Mouse (Mus musculus): ENCODE measurements around the gene Fez2. TPM values are rescaled to one million over a fixed set of nuclear protein-coding genes. Genes with fewer than 3 reads are reported as not detected.

Fez2 gene
- polyA plus RNA-seq, 1 experiment from 2014 or later = 48.7 TPM

GRCm38 (mm10) chr17:78379079-78379729, 38.7 kb downstream of the Fez2 start:
- no peak for ATAC-seq (ENCODE audit: low FRiP score)
- H3K4me3 ChIP-seq = no peak overlapping the region
- no peak overlapping the region for H3K9ac ChIP-seq
- no peak overlapping the region for H3K4me2 ChIP-seq
- peaks cover 28% of the 10 kb centered on the region for H3K36me3 ChIP-seq
- no peaks in the 10 kb centered on the region for H3K9me3 ChIP-seq
- H3K27me3 ChIP-seq = no peaks in the 10 kb centered on the region
- no peak overlapping the region for H3K27ac ChIP-seq
- 88% methylated on average over 8 of the region's 8 CpGs for WGBS
- no peaks in the 10 kb centered on the region for H3K4me1 ChIP-seq (replicated peaks)

GRCm38 (mm10) chr17:78376587-78376986, 41.4 kb downstream of the Fez2 start:
- Histone ChIP-seq H3K27me3 (no peaks in the 10 kb centered on the region), H3K4me1 (replicated peaks) (no peaks in the 10 kb centered on the region), H3K9me3 (no peaks in the 10 kb centered on the region), H3K36me3 (peaks cover 31% of the 10 kb centered on the region), H3K9ac (no peak overlapping the region), H3K4me2 (no peak overlapping the region), H3K27ac (no peak overlapping the region), H3K4me3 (no peak overlapping the region)
- ATAC-seq (ENCODE audit: low FRiP score) = no peak
- WGBS = 73% methylated on average over 8 of the region's 8 CpGs

GRCm38 (mm10) chr17:78374756-78375155, 43.2 kb downstream of the Fez2 start:
- Histone ChIP-seq H3K27me3 (no peaks in the 10 kb centered on the region), H3K4me1 (replicated peaks) (no peaks in the 10 kb centered on the region), H3K9ac (no peak overlapping the region), H3K4me2 (no peak overlapping the region), H3K36me3 (peaks cover 45% of the 10 kb centered on the region), H3K9me3 (no peaks in the 10 kb centered on the region), H3K4me3 (no peak overlapping the region), H3K27ac (no peak overlapping the region)
- 42% methylated on average over 10 of the region's 10 CpGs for WGBS
- no peak for ATAC-seq (ENCODE audit: low FRiP score)

GRCm38 (mm10) chr17:78373849-78374248, 44.1 kb downstream of the Fez2 start:
- H3K27ac ChIP-seq = no peak overlapping the region
- H3K36me3 ChIP-seq = peaks cover 54% of the 10 kb centered on the region
- H3K4me3 ChIP-seq = no peak overlapping the region
- no peaks in the 10 kb centered on the region for H3K9me3 ChIP-seq
- no peaks in the 10 kb centered on the region for H3K4me1 ChIP-seq (replicated peaks)
- no peak for ATAC-seq (ENCODE audit: low FRiP score)
- WGBS = 90% methylated on average over 8 of the region's 8 CpGs
- no peaks in the 10 kb centered on the region for H3K27me3 ChIP-seq
- no peak overlapping the region for H3K4me2 ChIP-seq
- H3K9ac ChIP-seq = no peak overlapping the region

GRCm38 (mm10) chr17:78373174-78373573, 44.8 kb downstream of the Fez2 start:
- ATAC-seq (ENCODE audit: low FRiP score) = no peak
- peaks cover 57% of the 10 kb centered on the region for H3K36me3 ChIP-seq
- no peaks in the 10 kb centered on the region for H3K9me3 ChIP-seq
- H3K4me1 ChIP-seq (replicated peaks) = no peaks in the 10 kb centered on the region
- no peak overlapping the region for H3K9ac ChIP-seq
- no peaks in the 10 kb centered on the region for H3K27me3 ChIP-seq
- no peak overlapping the region for H3K27ac ChIP-seq
- 96% methylated on average over 6 of the region's 6 CpGs for WGBS
- H3K4me3 ChIP-seq = no peak overlapping the region
- H3K4me2 ChIP-seq = no peak overlapping the region

GRCm38 (mm10) chr17:78370445-78370844, 47.5 kb downstream of the Fez2 start:
- Histone ChIP-seq H3K27me3 (no peaks in the 10 kb centered on the region), H3K27ac (no peak overlapping the region), H3K9me3 (no peaks in the 10 kb centered on the region), H3K4me3 (no peak overlapping the region), H3K4me2 (no peak overlapping the region), H3K4me1 (replicated peaks) (no peaks in the 10 kb centered on the region), H3K9ac (no peak overlapping the region), H3K36me3 (peaks cover 61% of the 10 kb centered on the region)
- ATAC-seq (ENCODE audit: low FRiP score) = no peak
- 93% methylated on average over 1 of the region's 1 CpGs for WGBS

- no peak overlapping the region for H3K4me3 ChIP-seq
- no peaks in the 10 kb centered on the region for H3K9me3 ChIP-seq
- ATAC-seq (ENCODE audit: low FRiP score) = no peak
- H3K4me2 ChIP-seq = no peak overlapping the region
- no peak overlapping the region for H3K9ac ChIP-seq
- 78% methylated on average over 8 of the region's 8 CpGs for whole genome bisulfite sequencing
- peaks cover 47% of the 10 kb centered on the region for H3K36me3 ChIP-seq
- H3K27ac ChIP-seq = no peak overlapping the region
- H3K4me1 ChIP-seq (replicated peaks) = no peaks in the 10 kb centered on the region
- H3K27me3 ChIP-seq = no peaks in the 10 kb centered on the region
Measured at GRCm38 (mm10) chr17:78368481-78368880, 49.5 kb downstream of the Fez2 start.

- Histone ChIP-seq H3K4me3 (no peak overlapping the region), H3K4me2 (no peak overlapping the region), H3K27me3 (no peaks in the 10 kb centered on the region), H3K9me3 (no peaks in the 10 kb centered on the region), H3K9ac (no peak overlapping the region), H3K36me3 (peaks cover 41% of the 10 kb centered on the region), H3K4me1 (replicated peaks) (no peaks in the 10 kb centered on the region), H3K27ac (no peak overlapping the region)
- ATAC-seq (ENCODE audit: low FRiP score) = no peak
- WGBS = 96% methylated on average over 7 of the region's 7 CpGs
Measured at GRCm38 (mm10) chr17:78366070-78366469, 51.9 kb downstream of the Fez2 start.

GRCm38 (mm10) chr17:78364555-78365302, 53.2 kb downstream of the Fez2 start:
- ATAC-seq (ENCODE audit: low FRiP score) = no peak
- no peak overlapping the region for H3K4me2 ChIP-seq
- no peak overlapping the region for H3K4me3 ChIP-seq
- H3K9me3 ChIP-seq = no peaks in the 10 kb centered on the region
- no peak overlapping the region for H3K27ac ChIP-seq
- H3K9ac ChIP-seq = no peak overlapping the region
- no peaks in the 10 kb centered on the region for H3K4me1 ChIP-seq (replicated peaks)
- 89% methylated on average over 23 of the region's 23 CpGs for WGBS
- peaks cover 32% of the 10 kb centered on the region for H3K36me3 ChIP-seq
- H3K27me3 ChIP-seq = no peaks in the 10 kb centered on the region

GRCm38 (mm10) chr17:78361939-78362728, 55.8 kb downstream of the Fez2 start:
- H3K27ac ChIP-seq = 0 out of 2 replicates have a peak overlapping the region, but pooled peaks have one; percentile 3

GRCm38 (mm10) chr17:78358251-78358726, 59.7 kb downstream of the Fez2 start:
- peak overlapping the region; percentile 52 for H3K27ac ChIP-seq
- peak; percentile 44 for ATAC-seq (ENCODE audit: low FRiP score)

More at GRCm38 (mm10) chr17:78361939-78362728, 55.8 kb downstream of the Fez2 start:
- Histone ChIP-seq H3K9me3 (no peaks in the 10 kb centered on the region), H3K36me3 (peaks cover 6% of the 10 kb centered on the region), H3K4me3 (no peak overlapping the region), H3K4me2 (no peak overlapping the region), H3K9ac (no peak overlapping the region), H3K27me3 (no peaks in the 10 kb centered on the region), H3K4me1 (replicated peaks) (peaks cover 13% of the 10 kb centered on the region)
- no peak for ATAC-seq (ENCODE audit: low FRiP score)
- WGBS = 86% methylated on average over 13 of the region's 13 CpGs

GRCm38 (mm10) chr17:78357753-78358152, 60.2 kb downstream of the Fez2 start:
- H3K27ac ChIP-seq = no peak overlapping the region
- no peaks in the 10 kb centered on the region for H3K27me3 ChIP-seq
- no peak overlapping the region for H3K9ac ChIP-seq
- peaks cover 49% of the 10 kb centered on the region for H3K4me1 ChIP-seq (replicated peaks)
- WGBS = 62% methylated on average over 4 of the region's 4 CpGs
- ATAC-seq (ENCODE audit: low FRiP score) = no peak
- H3K36me3 ChIP-seq = peaks cover 2% of the 10 kb centered on the region; the same call in 1 of the 2 replicates
- H3K4me2 ChIP-seq = no peak overlapping the region
- no peak overlapping the region for H3K4me3 ChIP-seq
- no peaks in the 10 kb centered on the region for H3K9me3 ChIP-seq

More at GRCm38 (mm10) chr17:78358251-78358726, 59.7 kb downstream of the Fez2 start:
- Histone ChIP-seq H3K9me3 (no peaks in the 10 kb centered on the region), H3K36me3 (peaks cover 2% of the 10 kb centered on the region; the same call in 1 of the 2 replicates), H3K4me1 (replicated peaks) (peaks cover 47% of the 10 kb centered on the region), H3K9ac (no peak overlapping the region), H3K4me2 (no peak overlapping the region), H3K4me3 (no peak overlapping the region), H3K27me3 (no peaks in the 10 kb centered on the region)
- WGBS = 58% methylated on average over 7 of the region's 7 CpGs
